Mouse (Mus musculus): ENCODE data around the gene Zbtb39. TPM values are rescaled to one million over a fixed set of nuclear protein-coding genes. Genes with fewer than 3 reads are reported as not detected.
A peak's percentile ranks its signal among the peaks of the same experiment; 100 is the strongest.

Gene Zbtb39
- 10 to 100 TPM in 1 of 2 experiments, 1 to 10 TPM in 1; 9.8 to 10.3 TPM for total RNA-seq (2021)
- long read RNA-seq, experiment 1 = 0 reads
- long read RNA-seq, experiment 2, full-length matches to known transcripts = 1 of 2 reads
- long read RNA-seq, experiment 2, partial matches to known transcripts = 0 of 2 reads
- long read RNA-seq, experiment 2, other reads (novel, unspliced or antisense) = 1 of 2 reads

- Histone ChIP-seq H3K4me3 (peak within 1 kb of the TSS; percentile 72), H3K27ac (peak within 1 kb of the TSS; percentile 47; the same call in 1 of the 2 replicates)
- peak; percentile 62 for TF ChIP-seq CTCF (IDR thresholded peaks at IDR 0.05)
- intact Hi-C loops (cut with DNase I) = loop anchor here (2.0 kb wide), 1 partner anchor 98 kb away; no protein-coding TSS in a partner anchor
- DNase-seq (ENCODE audit: extremely low spot score in 1 of 2, low spot score in 2 of 2) = peak; percentile 71 to 76
These were observed at the start of gene Zbtb39 for GRCm38 (mm10) chr10:127739083-127739660. Gene Zbtb39 (plus strand): TSS chr10:127739538.

GRCm38 (mm10) chr10:127691053-127691452, 48.3 kb upstream of the Zbtb39 start:
- peak; percentile 3; the same call in 1 of the 2 replicates for TF ChIP-seq CTCF (IDR thresholded peaks at IDR 0.05)
- no peak overlapping the region for H3K4me3 ChIP-seq
- DNase-seq (ENCODE audit: extremely low spot score in 1 of 2, low spot score in 2 of 2) = no peak
- intact Hi-C loops (cut with DNase I) = no loop called here
- H3K27ac ChIP-seq = no peak overlapping the region

GRCm38 (mm10) chr10:127694636-127695035, 44.7 kb upstream of the Zbtb39 start:
- intact Hi-C loops (cut with DNase I) = loop anchor here (2.0 to 5.0 kb wide), 3 partner anchors 40 to 313 kb away; partner anchors contain the start of gene Hsd17b6
- no peak overlapping the region for H3K27ac ChIP-seq
- peak; percentile 88 for TF ChIP-seq CTCF (IDR thresholded peaks at IDR 0.05)
- DNase-seq (ENCODE audit: extremely low spot score in 1 of 2, low spot score in 2 of 2) = no peak
- H3K4me3 ChIP-seq = no peak overlapping the region

GRCm38 (mm10) chr10:127695775-127696174, 43.6 kb upstream of the Zbtb39 start:
- no peak for TF ChIP-seq CTCF (IDR thresholded peaks at IDR 0.05)
- DNase-seq (ENCODE audit: extremely low spot score in 1 of 2, low spot score in 2 of 2) = no peak
- intact Hi-C loops (cut with DNase I) = loop anchor here (2.0 to 5.0 kb wide), 3 partner anchors 39 to 312 kb away; partner anchors contain the start of gene Hsd17b6
- Histone ChIP-seq H3K4me3 (no peak overlapping the region), H3K27ac (no peak overlapping the region)

GRCm38 (mm10) chr10:127698966-127699365, 40.4 kb upstream of the Zbtb39 start:
- Histone ChIP-seq H3K27ac (no peak overlapping the region), H3K4me3 (no peak overlapping the region)
- intact Hi-C loops (cut with DNase I) = loop anchor here (5.0 kb wide), 1 partner anchor 308 kb away; the partner anchor contains the start of gene Hsd17b6
- no peak for TF ChIP-seq CTCF (IDR thresholded peaks at IDR 0.05)
- no peak for DNase-seq (ENCODE audit: extremely low spot score in 1 of 2, low spot score in 2 of 2)

- TF ChIP-seq CTCF (IDR thresholded peaks at IDR 0.05) = no peak
- Histone ChIP-seq H3K4me3 (no peak overlapping the region), H3K27ac (no peak overlapping the region)
- intact Hi-C loops (cut with DNase I) = no loop called here
- DNase-seq (ENCODE audit: extremely low spot score in 1 of 2, low spot score in 2 of 2) = no peak
These were observed 36.0 kb upstream of the Zbtb39 start for GRCm38 (mm10) chr10:127703299-127703698.

GRCm38 (mm10) chr10:127704293-127704692, 35.0 kb upstream of the Zbtb39 start:
- no peak for DNase-seq (ENCODE audit: extremely low spot score in 1 of 2, low spot score in 2 of 2)
- H3K4me3 ChIP-seq = no peak overlapping the region
- no peak overlapping the region for H3K27ac ChIP-seq
- TF ChIP-seq CTCF (IDR thresholded peaks at IDR 0.05) = no peak
- intact Hi-C loops (cut with DNase I) = no loop called here

- DNase-seq (ENCODE audit: extremely low spot score in 1 of 2, low spot score in 2 of 2) = no peak
- intact Hi-C loops (cut with DNase I) = no loop called here
- peak; percentile 8 for TF ChIP-seq CTCF (IDR thresholded peaks at IDR 0.05)
These were observed 34.5 kb upstream of the Zbtb39 start, which contains the start of gene Myo1a for GRCm38 (mm10) chr10:127704766-127705220. Gene Myo1a (plus strand): TSS chr10:127705170.

GRCm38 (mm10) chr10:127705783-127706182, 33.6 kb upstream of the Zbtb39 start:
- no peak for DNase-seq (ENCODE audit: extremely low spot score in 1 of 2, low spot score in 2 of 2)
- TF ChIP-seq CTCF (IDR thresholded peaks at IDR 0.05) = no peak
- Histone ChIP-seq H3K27ac (no peak overlapping the region), H3K4me3 (no peak overlapping the region)
- intact Hi-C loops (cut with DNase I) = no loop called here

More at GRCm38 (mm10) chr10:127704766-127705220, 34.5 kb upstream of the Zbtb39 start, which contains the start of gene Myo1a:
- no peak within 1 kb of the TSS for H3K4me3 ChIP-seq
- no peak within 1 kb of the TSS for H3K27ac ChIP-seq

- no peak for TF ChIP-seq CTCF (IDR thresholded peaks at IDR 0.05)
- intact Hi-C loops (cut with DNase I) = no loop called here
- no peak overlapping the region for H3K4me3 ChIP-seq
- no peak for DNase-seq (ENCODE audit: extremely low spot score in 1 of 2, low spot score in 2 of 2)
- H3K27ac ChIP-seq = no peak overlapping the region
These were observed 31.6 kb upstream of the Zbtb39 start for GRCm38 (mm10) chr10:127707721-127708120.

- H3K4me3 ChIP-seq = no peak overlapping the region
- H3K27ac ChIP-seq = no peak overlapping the region
- no peak for DNase-seq (ENCODE audit: extremely low spot score in 1 of 2, low spot score in 2 of 2)
- no peak for TF ChIP-seq CTCF (IDR thresholded peaks at IDR 0.05)
- intact Hi-C loops (cut with DNase I) = no loop called here
These were observed 30.4 kb upstream of the Zbtb39 start for GRCm38 (mm10) chr10:127708850-127709370.

- TF ChIP-seq CTCF (IDR thresholded peaks at IDR 0.05) = no peak
- intact Hi-C loops (cut with DNase I) = no loop called here
- DNase-seq (ENCODE audit: extremely low spot score in 1 of 2, low spot score in 2 of 2) = no peak
- H3K4me3 ChIP-seq = no peak overlapping the region
- no peak overlapping the region for H3K27ac ChIP-seq
These were observed 29.0 kb upstream of the Zbtb39 start for GRCm38 (mm10) chr10:127710331-127710730.
